Mouse (Mus musculus) forelimb bud, embryonic 11.5 days (tissue): ENCODE results near the gene Slc25a40.
A peak's percentile ranks its signal among the peaks of the same experiment; 100 is the strongest.

Source experiments
- DNase-seq: peaks from one replicate; pipeline ENCODE4 v3.0.0-alpha.2; 2012; ENCODE audit warnings: low read depth, low spot score

Slc25a40 gene

GRCm38 (mm10) chr5:8489471-8490110, 66.9 kb downstream of the Slc25a40 start:
- peak; percentile 20 for DNase-seq

DNA sequence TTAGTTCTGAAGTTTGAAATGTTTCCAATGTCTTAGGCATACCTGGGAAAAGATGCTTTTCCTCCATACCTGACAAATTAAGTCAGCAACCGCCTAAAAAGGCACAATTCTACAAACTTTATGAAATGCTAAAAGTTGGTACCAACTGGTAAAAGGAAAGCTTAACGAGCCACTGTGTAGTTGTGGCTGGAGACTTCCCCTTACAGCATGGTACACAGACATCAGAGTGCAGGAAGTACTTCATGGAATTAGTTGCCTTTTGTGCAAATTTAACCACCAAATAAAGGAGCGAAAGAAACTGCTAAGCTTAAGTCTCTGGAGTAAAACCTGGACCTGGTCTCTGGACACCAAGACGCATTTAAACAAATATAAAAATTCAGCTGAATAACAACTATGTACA, 69.1 kb downstream of the Slc25a40 start:
- DNase-seq: no peak
